Comparison of ENCODE assay signal across 16 mouse cellular contexts in the genomic region with DNA sequence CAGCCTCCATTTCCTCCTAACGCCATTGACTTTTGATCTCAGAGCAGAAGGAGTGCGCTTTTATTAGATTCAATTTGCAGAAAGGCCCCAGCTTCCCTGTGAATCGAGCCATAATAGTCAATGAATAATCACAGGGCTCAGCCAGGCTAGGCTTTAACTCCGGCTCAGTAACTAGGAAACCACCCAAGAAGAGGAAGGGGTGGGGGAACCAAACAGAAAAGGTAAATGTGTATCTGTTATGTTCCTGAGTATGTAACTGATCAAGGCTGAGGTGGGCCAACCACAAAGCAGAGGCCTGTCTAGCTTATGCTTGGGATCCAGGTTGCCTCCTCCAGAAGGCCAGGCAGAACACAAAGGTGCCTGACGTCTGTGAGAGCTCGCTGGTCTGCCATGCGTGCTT. TPM values are rescaled to one million over a fixed set of nuclear protein-coding genes. Genes with fewer than 3 reads are reported as not detected.
DNase-seq lines count a peak whose midpoint lies in the region; ATAC-seq lines count a peak whose summit lies in the region.
"Had no signal": no experiment of that assay in that cellular context is flagged by ENCODE, and none has a peak within 500 bp of the region (broad histone marks: within the 10 kb centered on the region; RNA-seq: fewer than 3 reads in every experiment).

No protein-coding gene starts in this region.

- H3K27me3 ChIP-seq in liver, embryonic 16.5 days (ENCODE audit: control insufficient read depth, insufficient read depth, low read depth, low read length) = no peaks in the 10 kb centered on the region
- H3K27me3 ChIP-seq in liver, embryonic 11.5 days (replicated peaks; ENCODE audit: control insufficient read depth, insufficient read depth, low read length) = no peaks in the 10 kb centered on the region
- no peaks in the 10 kb centered on the region for H3K27me3 ChIP-seq in stomach, embryonic 15.5 days (replicated peaks)
- H3K27me3 ChIP-seq: heart, embryonic 15.5 days had no signal

- no peaks in the 10 kb centered on the region for H3K9me3 ChIP-seq in liver, embryonic 16.5 days (replicated peaks; ENCODE audit: control insufficient read depth, low read length)
- no peaks in the 10 kb centered on the region for H3K9me3 ChIP-seq in liver, embryonic 11.5 days (ENCODE audit: control insufficient read depth, low read length)
- no peaks in the 10 kb centered on the region for H3K9me3 ChIP-seq in stomach, embryonic 15.5 days
- H3K9me3 ChIP-seq: heart, embryonic 15.5 days had no signal

- no peaks in the 10 kb centered on the region for H3K36me3 ChIP-seq in liver, embryonic 16.5 days (ENCODE audit: control insufficient read depth, insufficient read depth)
- no peaks in the 10 kb centered on the region for H3K36me3 ChIP-seq in liver, embryonic 11.5 days (ENCODE audit: control insufficient read depth, insufficient read depth, low read length)
- H3K36me3 ChIP-seq in stomach, embryonic 15.5 days = no peaks in the 10 kb centered on the region
- H3K36me3 ChIP-seq: heart, embryonic 15.5 days had no signal

- H3K4me3 ChIP-seq in liver, embryonic 16.5 days (ENCODE audit: low read depth, low read length) = no peak overlapping the region
- no peak overlapping the region for H3K4me3 ChIP-seq in liver, embryonic 11.5 days (ENCODE audit: low read depth, low read length)
- H3K4me3 ChIP-seq in stomach, embryonic 15.5 days (replicated peaks) = no peak overlapping the region
- H3K4me3 ChIP-seq: erythroblast, embryonic 14.5 days; heart, embryonic 15.5 days had no signal

- 65% methylated on average over 7 of the region's 7 CpGs for WGBS in liver, embryonic 16.5 days (ENCODE audit: insufficient replicate concordance)
- 73% methylated on average over 7 of the region's 7 CpGs for WGBS in liver, embryonic 11.5 days
- WGBS in stomach, embryonic 15.5 days = 52% methylated on average over 7 of the region's 7 CpGs

- no peak for DNase-seq in liver, embryonic 11.5 days (ENCODE audit: low spot score)
- DNase-seq in kidney, adult 11 months = peak; percentile 78
- peak; percentile 63 for DNase-seq in kidney, postnatal 14 days
- no peak for DNase-seq in left cerebral cortex, adult 18-20 months (ENCODE audit: low spot score in 2 of 2)
- no peak for DNase-seq in adrenal gland, postnatal 10 days
- DNase-seq in layer of hippocampus, postnatal 36 days = no peak
- DNase-seq: adrenal gland, adult 8-10 months; cerebellum, postnatal 10 days; spleen, adult 18-20 months; thymus, adult 18-20 months had no signal

- ATAC-seq in liver, embryonic 16.5 days (ENCODE audit: low read depth) = no peak
- no peak for ATAC-seq in liver, embryonic 11.5 days (replicated peaks; ENCODE audit: low FRiP score)
- no peak for ATAC-seq in stomach, embryonic 15.5 days (ENCODE audit: insufficient read depth, low FRiP score, low read depth)
- ATAC-seq: lung, postnatal 0 days had no signal

- peak overlapping the region; percentile 42 for H3K27ac ChIP-seq in liver, embryonic 16.5 days (ENCODE audit: low read length)
- no peak overlapping the region for H3K27ac ChIP-seq in liver, embryonic 11.5 days (ENCODE audit: low read depth, low read length)
- H3K27ac ChIP-seq in stomach, embryonic 15.5 days = peak overlapping the region; percentile 80
- H3K27ac ChIP-seq: heart, embryonic 15.5 days; hindbrain, embryonic 14.5 days had no signal

- H3K4me1 ChIP-seq in liver, embryonic 16.5 days (ENCODE audit: control insufficient read depth, low read depth, low read length) = peaks cover 7% of the 10 kb centered on the region
- peaks cover 10% of the 10 kb centered on the region for H3K4me1 ChIP-seq in liver, embryonic 11.5 days (replicated peaks; ENCODE audit: control insufficient read depth, insufficient read depth, low read length)
- peaks cover 26% of the 10 kb centered on the region for H3K4me1 ChIP-seq in stomach, embryonic 15.5 days

- no peak overlapping the region for H3K4me2 ChIP-seq in liver, embryonic 16.5 days (ENCODE audit: low read depth, low read length)
- no peak overlapping the region for H3K4me2 ChIP-seq in liver, embryonic 11.5 days
- no peak overlapping the region for H3K4me2 ChIP-seq in stomach, embryonic 15.5 days
- H3K4me2 ChIP-seq: heart, embryonic 15.5 days; hindbrain, embryonic 14.5 days had no signal

- H3K9ac ChIP-seq in liver, embryonic 16.5 days (ENCODE audit: low read depth, low read length) = no peak overlapping the region
- H3K9ac ChIP-seq in liver, embryonic 11.5 days (ENCODE audit: low read depth, low read length) = no peak overlapping the region
- no peak overlapping the region for H3K9ac ChIP-seq in stomach, embryonic 15.5 days
- H3K9ac ChIP-seq: heart, embryonic 15.5 days; hindbrain, embryonic 14.5 days had no signal

RNA-seq across cellular contexts. Expression of gene Ets2, which starts 1.7 kb away (rescaled TPM):
- 13.6 and 15.8 TPM in 2 replicates for polyA plus RNA-seq in liver, embryonic 16.5 days (2015; fragmentation: Nextera tagmentation; extraction: Ambion mirVana)
- 29.8 and 30.6 TPM in 2 replicates for polyA plus RNA-seq in liver, embryonic 11.5 days (2014; fragmentation: Nextera tagmentation; extraction: Ambion mirVana)
- 59.2 and 60.1 TPM in 2 replicates for polyA plus RNA-seq in stomach, embryonic 15.5 days (2015; fragmentation: Nextera tagmentation; extraction: Ambion mirVana)
- total RNA-seq in left cerebral cortex, adult 18-20 months (2021) = 10 to 100 TPM; 68.8 to 78.1 TPM
- 10 to 100 TPM; 69.6 to 93.3 TPM for total RNA-seq in adrenal gland, postnatal 10 days (2021)
- 10 to 100 TPM; 72.7 to 75.3 TPM for total RNA-seq in layer of hippocampus, postnatal 36 days (2021)

Comparison
In these comparisons a context has a peak if more than half of its experiments do, and no peak if none do; other contexts are left out.
1. DNase-seq: peak in kidney, adult 11 months (single experiment) and kidney, postnatal 14 days (single experiment); none in liver, embryonic 11.5 days (single experiment), left cerebral cortex, adult 18-20 months (0 of 2), adrenal gland, postnatal 10 days (single experiment) and layer of hippocampus, postnatal 36 days (0 of 2).